Mouse (Mus musculus): ENCODE data around the gene Fam208b. TPM values are rescaled to one million over a fixed set of nuclear protein-coding genes. Genes with fewer than 3 reads are reported as not detected.

Gene Fam208b
- 8.8 and 9.3 TPM in 2 replicates for polyA plus RNA-seq (2015; fragmentation: Nextera tagmentation; extraction: Ambion mirVana)

DNA sequence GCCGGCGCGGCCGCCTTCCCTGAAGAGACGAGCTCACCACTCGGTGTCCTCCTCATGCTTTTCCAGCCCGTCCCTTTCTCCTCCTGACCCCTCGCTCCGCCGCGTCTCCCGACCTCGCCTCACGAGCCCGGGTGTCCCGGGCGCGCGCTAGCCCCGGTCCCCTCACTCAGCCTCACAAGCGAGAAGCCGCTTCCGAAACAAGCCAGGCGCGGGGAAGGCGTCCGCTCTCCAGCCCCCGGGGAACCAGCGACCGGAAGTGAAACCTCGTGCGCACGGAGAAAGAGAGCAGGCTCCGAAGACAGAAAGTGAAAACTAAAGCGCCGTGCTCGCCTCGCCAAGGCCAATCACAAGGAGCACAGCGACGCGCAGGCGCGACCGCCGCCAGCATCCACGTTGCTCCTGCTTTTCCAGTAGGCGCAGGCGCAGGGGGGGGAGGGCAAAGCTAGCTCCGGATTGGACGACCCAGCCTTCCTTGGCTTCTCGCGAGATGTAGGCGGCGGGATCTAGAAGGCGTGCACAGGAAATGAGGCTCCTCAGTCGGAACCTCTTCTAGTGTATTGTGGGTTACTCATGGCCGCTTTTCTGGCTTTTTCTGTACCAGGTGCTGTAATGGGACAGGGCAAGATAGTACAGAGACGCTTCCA, at the start of gene Fam208b:
Gene Fam208b, minus strand, starts transcription at position 314 of the 644 bp plus-strand sequence.
- Histone ChIP-seq H3K4me3 (peak within 1 kb of the TSS; percentile 98), H3K36me3 (no peaks in the 10 kb centered on the region), H3K9me3 (replicated peaks) (no peaks in the 10 kb centered on the region), H3K27ac (peak within 1 kb of the TSS; percentile 97), H3K4me2 (peak within 1 kb of the TSS; percentile 85), H3K9ac (peak within 1 kb of the TSS; percentile 82), H3K4me1 (replicated peaks) (0 out of 2 replicates have a peak, but pooled peaks cover 2% of the 10 kb centered on the region), H3K27me3 (0 out of 2 replicates have a peak, but pooled peaks cover 4% of the 10 kb centered on the region)
- WGBS: under 1% methylated on average over 58 of the region's 58 CpGs
- ATAC-seq (replicated peaks; ENCODE audit: insufficient number of reproducible peaks, insufficient read depth, low FRiP score, low read depth): peak; percentile 100

GRCm38 (mm10) chr13:3659163-3660160, 48.6 kb upstream of the Fam208b start:
- 65% methylated on average over 16 of the region's 16 CpGs for WGBS
- H3K27ac ChIP-seq: no peak overlapping the region
- no peak overlapping the region for H3K4me2 ChIP-seq
- no peaks in the 10 kb centered on the region for H3K9me3 ChIP-seq (replicated peaks)
- H3K27me3 ChIP-seq: no peaks in the 10 kb centered on the region; the same call in 1 of the 2 replicates
- H3K36me3 ChIP-seq: no peaks in the 10 kb centered on the region
- no peaks in the 10 kb centered on the region for H3K4me1 ChIP-seq (replicated peaks)
- ATAC-seq (replicated peaks; ENCODE audit: insufficient number of reproducible peaks, insufficient read depth, low FRiP score, low read depth): no peak
- H3K9ac ChIP-seq: no peak overlapping the region
- no peak overlapping the region for H3K4me3 ChIP-seq

DNA sequence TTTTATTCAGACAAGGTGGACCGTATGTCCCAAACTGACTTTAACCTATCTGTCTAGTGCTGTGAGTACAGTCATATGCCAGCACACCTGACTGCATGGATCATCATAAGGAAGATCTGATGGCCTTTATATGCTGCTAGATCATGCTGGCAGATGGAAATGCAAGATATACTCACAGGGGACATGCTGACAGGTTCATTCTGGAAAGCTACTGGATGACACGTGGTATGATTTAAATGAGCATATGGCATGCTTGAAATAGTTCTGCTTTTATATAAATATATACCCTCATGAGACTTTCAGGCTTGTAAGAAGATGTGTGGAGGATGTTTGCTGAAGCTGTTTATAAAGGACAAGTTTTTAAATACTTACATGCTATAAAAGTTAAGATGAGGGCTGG, 43.5 kb upstream of the Fam208b start:
- no peaks in the 10 kb centered on the region for H3K9me3 ChIP-seq (replicated peaks)
- no peak overlapping the region for H3K4me3 ChIP-seq
- H3K27me3 ChIP-seq: no peaks in the 10 kb centered on the region
- H3K9ac ChIP-seq: no peak overlapping the region
- no peak overlapping the region for H3K4me2 ChIP-seq
- no peak for ATAC-seq (replicated peaks; ENCODE audit: insufficient number of reproducible peaks, insufficient read depth, low FRiP score, low read depth)
- no peaks in the 10 kb centered on the region for H3K4me1 ChIP-seq (replicated peaks)
- WGBS: 89% methylated on average over 2 of the region's 2 CpGs
- H3K36me3 ChIP-seq: no peaks in the 10 kb centered on the region
- no peak overlapping the region for H3K27ac ChIP-seq

- H3K9ac ChIP-seq: no peak overlapping the region
- no peak overlapping the region for H3K27ac ChIP-seq
- H3K4me3 ChIP-seq: no peak overlapping the region
- ATAC-seq (replicated peaks; ENCODE audit: insufficient number of reproducible peaks, insufficient read depth, low FRiP score, low read depth): no peak
- 83% methylated on average over 4 of the region's 4 CpGs for WGBS
- H3K4me1 ChIP-seq (replicated peaks): no peaks in the 10 kb centered on the region
- H3K36me3 ChIP-seq: no peaks in the 10 kb centered on the region
- H3K27me3 ChIP-seq: no peaks in the 10 kb centered on the region
- H3K9me3 ChIP-seq (replicated peaks): no peaks in the 10 kb centered on the region
- no peak overlapping the region for H3K4me2 ChIP-seq
Measured at GRCm38 (mm10) chr13:3650569-3650968, 39.7 kb upstream of the Fam208b start.

DNA sequence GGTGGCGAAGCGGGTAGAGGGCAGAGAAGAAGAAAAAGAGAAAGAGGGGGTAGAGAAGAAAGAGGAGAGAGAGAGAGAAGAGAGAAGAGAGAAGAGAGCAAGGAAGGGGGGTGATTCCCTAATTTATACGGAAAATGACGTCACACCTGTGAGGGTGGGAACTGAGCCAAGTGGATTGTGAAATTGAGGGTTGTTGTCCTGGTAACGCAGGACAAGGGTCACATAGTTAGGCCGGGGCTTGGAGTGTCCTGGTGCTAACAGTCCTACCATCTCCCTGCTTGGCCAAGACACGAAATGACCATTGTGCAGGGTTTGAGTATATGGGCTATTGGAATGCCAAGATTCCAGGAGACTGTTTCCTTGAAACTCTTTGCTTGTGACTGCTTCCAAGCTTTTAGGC, 35.7 kb upstream of the Fam208b start:
- Histone ChIP-seq H3K9ac (no peak overlapping the region), H3K4me1 (replicated peaks) (no peaks in the 10 kb centered on the region), H3K9me3 (replicated peaks) (no peaks in the 10 kb centered on the region), H3K27me3 (no peaks in the 10 kb centered on the region), H3K36me3 (no peaks in the 10 kb centered on the region), H3K4me3 (no peak overlapping the region), H3K27ac (no peak overlapping the region), H3K4me2 (no peak overlapping the region)
- 80% methylated on average over 7 of the region's 7 CpGs for WGBS
- no peak for ATAC-seq (replicated peaks; ENCODE audit: insufficient number of reproducible peaks, insufficient read depth, low FRiP score, low read depth)

DNA sequence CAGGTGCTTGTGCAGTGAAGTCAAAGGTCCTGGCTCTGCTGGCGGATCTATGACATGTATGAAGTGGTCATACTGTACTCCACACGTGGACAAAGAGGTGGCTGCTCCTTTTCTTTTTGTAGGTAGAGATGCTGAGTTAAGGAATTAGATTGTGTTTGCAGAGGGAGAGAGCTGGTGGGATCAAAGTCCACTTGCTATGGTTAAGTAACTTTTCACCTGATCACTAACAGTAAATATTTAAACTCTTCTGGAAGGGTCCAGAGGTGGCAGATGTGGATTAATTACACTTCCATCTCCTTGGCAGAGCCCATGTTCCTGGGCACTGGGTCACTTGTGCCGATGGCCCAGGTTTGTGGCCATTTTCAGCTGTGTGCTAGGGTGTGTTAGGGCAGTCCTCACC, 35.0 kb upstream of the Fam208b start:
- no peak overlapping the region for H3K4me3 ChIP-seq
- no peak for ATAC-seq (replicated peaks; ENCODE audit: insufficient number of reproducible peaks, insufficient read depth, low FRiP score, low read depth)
- H3K4me1 ChIP-seq (replicated peaks): no peaks in the 10 kb centered on the region
- no peaks in the 10 kb centered on the region for H3K9me3 ChIP-seq (replicated peaks)
- H3K9ac ChIP-seq: no peak overlapping the region
- no peak overlapping the region for H3K4me2 ChIP-seq
- H3K36me3 ChIP-seq: no peaks in the 10 kb centered on the region
- no peak overlapping the region for H3K27ac ChIP-seq
- no peaks in the 10 kb centered on the region for H3K27me3 ChIP-seq
- 81% methylated on average over 3 of the region's 3 CpGs for WGBS

- Histone ChIP-seq H3K27me3 (no peaks in the 10 kb centered on the region), H3K9me3 (replicated peaks) (no peaks in the 10 kb centered on the region), H3K4me3 (no peak overlapping the region), H3K27ac (no peak overlapping the region), H3K4me1 (replicated peaks) (no peaks in the 10 kb centered on the region), H3K9ac (no peak overlapping the region), H3K36me3 (no peaks in the 10 kb centered on the region), H3K4me2 (no peak overlapping the region)
- 89% methylated on average over 5 of the region's 5 CpGs for WGBS
- ATAC-seq (replicated peaks; ENCODE audit: insufficient number of reproducible peaks, insufficient read depth, low FRiP score, low read depth): no peak
Measured at GRCm38 (mm10) chr13:3644871-3645270, 34.0 kb upstream of the Fam208b start.

GRCm38 (mm10) chr13:3642538-3642937, 31.6 kb upstream of the Fam208b start:
- H3K27me3 ChIP-seq: no peaks in the 10 kb centered on the region
- H3K9me3 ChIP-seq (replicated peaks): no peaks in the 10 kb centered on the region
- H3K4me1 ChIP-seq (replicated peaks): no peaks in the 10 kb centered on the region
- 79% methylated on average over 5 of the region's 5 CpGs for WGBS
- H3K36me3 ChIP-seq: no peaks in the 10 kb centered on the region
- no peak overlapping the region for H3K27ac ChIP-seq
- no peak overlapping the region for H3K4me2 ChIP-seq
- no peak overlapping the region for H3K4me3 ChIP-seq
- ATAC-seq (replicated peaks; ENCODE audit: insufficient number of reproducible peaks, insufficient read depth, low FRiP score, low read depth): no peak
- no peak overlapping the region for H3K9ac ChIP-seq

- ATAC-seq (replicated peaks; ENCODE audit: insufficient number of reproducible peaks, insufficient read depth, low FRiP score, low read depth): 0 out of 2 replicates have a peak, but pooled peaks have one; percentile 39
- no peak overlapping the region for H3K27ac ChIP-seq
- no peaks in the 10 kb centered on the region for H3K27me3 ChIP-seq
- H3K4me3 ChIP-seq: no peak overlapping the region
- H3K4me2 ChIP-seq: no peak overlapping the region
- no peaks in the 10 kb centered on the region for H3K4me1 ChIP-seq (replicated peaks)
- no peaks in the 10 kb centered on the region for H3K9me3 ChIP-seq (replicated peaks)
- no peak overlapping the region for H3K9ac ChIP-seq
- H3K36me3 ChIP-seq: no peaks in the 10 kb centered on the region
- WGBS: 63% methylated on average over 9 of the region's 9 CpGs
Measured at GRCm38 (mm10) chr13:3642049-3642448, 31.1 kb upstream of the Fam208b start.

DNA sequence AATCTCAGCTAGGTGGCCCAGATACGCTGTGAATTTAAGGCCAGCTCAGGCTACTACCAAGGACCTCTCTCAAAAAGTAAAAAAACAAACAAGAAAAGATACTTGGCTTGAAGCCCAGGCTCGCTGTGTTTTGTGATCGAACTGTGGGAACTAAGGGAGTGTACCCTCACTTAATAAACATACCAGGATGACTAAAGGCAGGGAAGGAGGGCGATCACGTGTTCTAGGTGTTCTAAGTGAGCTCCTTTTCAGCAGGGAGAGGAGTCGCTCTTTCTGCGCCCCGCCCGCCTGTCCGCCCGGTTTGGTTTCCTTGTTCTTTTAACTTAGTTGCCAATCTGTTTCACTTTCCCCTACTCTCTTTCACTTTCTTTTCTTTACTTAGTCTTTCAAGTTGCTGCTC, 25.9 kb upstream of the Fam208b start:
- H3K4me2 ChIP-seq: no peak overlapping the region
- no peak overlapping the region for H3K9ac ChIP-seq
- peaks cover 7% of the 10 kb centered on the region for H3K4me1 ChIP-seq (replicated peaks)
- H3K36me3 ChIP-seq: no peaks in the 10 kb centered on the region
- no peak for ATAC-seq (replicated peaks; ENCODE audit: insufficient number of reproducible peaks, insufficient read depth, low FRiP score, low read depth)
- no peaks in the 10 kb centered on the region for H3K9me3 ChIP-seq (replicated peaks)
- no peaks in the 10 kb centered on the region for H3K27me3 ChIP-seq
- H3K4me3 ChIP-seq: no peak overlapping the region
- 57% methylated on average over 11 of the region's 11 CpGs for WGBS
- no peak overlapping the region for H3K27ac ChIP-seq

DNA sequence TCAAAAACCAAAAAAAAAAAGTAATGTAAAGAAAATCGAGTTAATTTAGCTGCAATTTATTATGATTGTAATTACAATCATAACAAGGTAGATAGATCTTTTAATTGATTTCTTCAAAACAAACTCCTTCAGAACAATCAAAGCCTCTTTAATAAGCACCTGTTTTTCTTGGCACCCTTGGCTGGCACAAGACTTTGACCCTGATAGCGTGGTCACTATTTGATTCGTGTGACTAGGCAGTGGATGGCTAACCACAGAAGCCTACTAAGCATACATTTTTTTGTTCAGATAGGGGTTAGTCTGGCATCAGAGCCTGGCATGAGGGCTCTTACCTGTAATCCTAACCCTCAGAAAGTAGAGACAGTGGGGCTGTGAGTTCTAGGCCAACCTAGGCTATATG, 24.2 kb upstream of the Fam208b start:
- Histone ChIP-seq H3K27me3 (no peaks in the 10 kb centered on the region), H3K9me3 (replicated peaks) (no peaks in the 10 kb centered on the region), H3K9ac (no peak overlapping the region), H3K4me3 (no peak overlapping the region), H3K4me2 (no peak overlapping the region), H3K4me1 (replicated peaks) (peaks cover 7% of the 10 kb centered on the region), H3K36me3 (no peaks in the 10 kb centered on the region), H3K27ac (no peak overlapping the region)
- WGBS: 86% methylated on average over 3 of the region's 3 CpGs
- ATAC-seq (replicated peaks; ENCODE audit: insufficient number of reproducible peaks, insufficient read depth, low FRiP score, low read depth): no peak

Measured in heart, embryonic 15.5 days (tissue).